Mouse (Mus musculus) B cell, adult (primary cell): ENCODE data around the gene Rnls. TPM values are rescaled to one million over a fixed set of nuclear protein-coding genes. Genes with fewer than 3 reads are reported as not detected.

Experiments
- total RNA-seq: library from RNA; stranded (reverse); gene quantifications from 4 replicates; pipeline ENCODE4 v1.2.4, GENCODE M21; 2023; ENCODE audit not compliant: inconsistent age

Rnls gene
- total RNA-seq = 1.2 to 1.9 TPM (median 1.5 TPM) in 4 replicates

GRCm38 (mm10) chr19:33391651-33392382 is at the start of gene Rnls:
Rnls (minus strand) TSS chr19:33392295.

Other genes starting within 250 kb of the Rnls start
- gene Lipo4, start 125.5 kb upstream of the Rnls start, total RNA-seq = 0.30 to 0.35 TPM in 2 of 4 replicates, not detected in the others
- gene Gm8978, start 233.0 kb upstream of the Rnls start, total RNA-seq = not detected in 4 replicates